Mouse (Mus musculus): ENCODE results near the gene Atg7. TPM values are rescaled to one million over a fixed set of nuclear protein-coding genes. Genes with fewer than 3 reads are reported as not detected.

The Atg7 gene
- polyA plus RNA-seq, 1 experiment from 2014 or later: 19.0 TPM

- H3K4me2 ChIP-seq (replicated peaks): no peak overlapping the region
- H3K9ac ChIP-seq: no peak overlapping the region
- peaks cover 58% of the 10 kb centered on the region for H3K4me1 ChIP-seq
- H3K27ac ChIP-seq: no peak overlapping the region
- no peak overlapping the region for H3K4me3 ChIP-seq
- no peaks in the 10 kb centered on the region for H3K27me3 ChIP-seq
- 80% methylated on average over 5 of the region's 5 CpGs for WGBS
- peaks cover 5% of the 10 kb centered on the region; the same call in 1 of the 2 replicates for H3K36me3 ChIP-seq
- H3K9me3 ChIP-seq (replicated peaks): no peaks in the 10 kb centered on the region
- ATAC-seq (ENCODE audit: low FRiP score): no peak
Observed at GRCm38 (mm10) chr6:114906209-114906608, 263.3 kb downstream of the Atg7 start.

DNA sequence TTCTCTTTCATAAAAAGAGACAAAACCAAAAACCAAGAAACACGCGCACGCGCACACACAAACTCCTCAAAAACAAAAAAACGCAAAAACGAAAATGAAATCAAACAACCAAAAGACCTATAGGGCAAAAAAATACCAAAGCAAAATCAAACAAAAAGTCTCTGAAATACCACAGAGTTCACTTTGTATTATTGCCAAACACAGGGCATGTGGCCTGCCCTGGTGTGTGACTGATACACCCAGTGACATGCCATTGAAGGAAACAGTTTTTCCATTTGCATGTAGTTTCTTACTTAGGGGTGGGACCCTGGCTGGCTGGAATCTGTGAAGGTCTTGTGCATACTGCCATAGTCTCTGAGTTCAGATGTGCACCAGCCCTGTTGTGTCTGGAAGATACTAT, 264.6 kb downstream of the Atg7 start:
- H3K9me3 ChIP-seq (replicated peaks): no peaks in the 10 kb centered on the region
- H3K4me3 ChIP-seq: no peak overlapping the region
- H3K36me3 ChIP-seq: peaks cover 5% of the 10 kb centered on the region; the same call in 1 of the 2 replicates
- ATAC-seq (ENCODE audit: low FRiP score): no peak
- H3K4me1 ChIP-seq: peaks cover 51% of the 10 kb centered on the region
- H3K27me3 ChIP-seq: no peaks in the 10 kb centered on the region
- H3K4me2 ChIP-seq (replicated peaks): no peak overlapping the region
- H3K9ac ChIP-seq: no peak overlapping the region
- WGBS: 98% methylated on average over 6 of the region's 6 CpGs
- H3K27ac ChIP-seq: no peak overlapping the region

GRCm38 (mm10) chr6:114909801-114910200, 266.9 kb downstream of the Atg7 start:
- H3K9ac ChIP-seq: no peak overlapping the region
- H3K4me3 ChIP-seq: no peak overlapping the region
- no peaks in the 10 kb centered on the region for H3K27me3 ChIP-seq
- 88% methylated on average over 7 of the region's 7 CpGs for WGBS
- no peak overlapping the region for H3K4me2 ChIP-seq (replicated peaks)
- H3K36me3 ChIP-seq: peaks cover 5% of the 10 kb centered on the region; the same call in 1 of the 2 replicates
- no peak for ATAC-seq (ENCODE audit: low FRiP score)
- H3K9me3 ChIP-seq (replicated peaks): no peaks in the 10 kb centered on the region
- no peak overlapping the region for H3K27ac ChIP-seq
- peaks cover 53% of the 10 kb centered on the region for H3K4me1 ChIP-seq

Other genes starting within 250 kb of the Atg7 start
- 0.50 and 0.64 TPM in 2 replicates for gene Hrh1, start 245.2 kb upstream of the Atg7 start, polyA plus RNA-seq (2016; fragmentation: Nextera tagmentation; extraction: Ambion mirVana)

Measured in hindbrain, embryonic 12.5 days (tissue).